Mouse (Mus musculus) 3134 (cell line): ENCODE results near the gene Aup1.

Experiments used
- DNase-seq: peaks from one replicate; pipeline ENCODE4 v3.0.0-alpha.2; 2011; ENCODE audit warnings: low spot score; ENCODE audit not compliant: insufficient read length; ENCODE audit errors: extremely low read depth

Aup1 gene

DNA sequence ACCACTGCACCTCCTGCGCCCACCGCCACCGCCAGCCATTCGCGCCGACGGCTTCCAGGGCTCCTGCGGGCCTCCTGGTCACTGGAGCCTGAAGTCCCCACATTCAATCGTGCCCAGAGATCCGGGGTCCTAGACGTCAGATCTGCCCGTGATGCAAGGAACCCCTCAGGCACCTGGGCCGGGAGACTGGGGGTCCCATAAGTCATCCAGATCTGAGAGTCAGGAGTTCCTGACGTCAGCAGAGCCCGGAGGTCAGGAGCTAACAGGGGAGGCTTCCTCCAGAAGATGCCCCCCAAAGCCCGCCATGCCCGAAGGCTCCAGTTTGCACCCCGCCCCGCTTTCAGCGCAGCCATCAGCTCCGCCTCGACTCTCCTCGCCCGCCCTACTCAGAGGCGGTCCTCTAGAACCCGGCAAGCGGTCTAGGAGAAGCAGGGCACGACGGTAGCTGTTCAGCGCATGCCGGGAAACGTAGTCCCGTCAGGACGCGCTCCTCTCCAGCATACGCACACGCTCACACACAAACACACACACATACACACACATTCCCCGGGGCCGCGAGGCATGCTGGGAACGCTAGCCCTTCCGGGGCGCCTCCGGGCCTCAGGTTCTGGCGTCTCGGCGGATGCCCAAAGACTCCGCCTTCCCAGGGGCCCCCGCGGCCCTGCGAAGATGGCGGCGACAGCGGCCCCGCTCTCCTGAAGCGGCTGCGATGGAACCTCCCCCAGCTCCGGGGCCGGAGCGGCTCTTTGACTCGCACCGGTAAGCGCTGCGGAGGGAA is at the start of gene Aup1:
Gene Aup1, plus strand, starts transcription at position 448 of the 778 bp plus-strand sequence.
- peak; percentile 98 for DNase-seq

DNA sequence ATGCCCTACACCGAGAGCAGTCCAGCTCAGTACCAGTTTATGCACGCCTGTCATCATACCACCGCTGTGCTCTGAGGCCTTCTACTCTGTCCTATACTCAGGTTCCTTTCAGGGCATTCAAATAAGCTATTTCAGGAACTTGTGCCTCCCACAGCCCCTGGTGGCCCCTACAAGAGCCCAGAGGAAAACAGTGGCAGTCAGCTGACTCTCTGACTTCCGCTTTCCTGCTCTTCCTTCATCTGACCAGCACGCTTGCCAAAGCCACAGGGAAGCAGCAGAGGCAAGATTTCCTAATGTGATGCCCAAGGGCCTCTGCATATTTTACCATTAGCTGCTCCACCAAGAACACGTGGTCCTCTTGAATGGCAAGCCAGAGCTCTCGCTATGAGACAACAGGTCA is 49.4 kb upstream of the Aup1 start:
- peak; percentile 53 for DNase-seq

DNA sequence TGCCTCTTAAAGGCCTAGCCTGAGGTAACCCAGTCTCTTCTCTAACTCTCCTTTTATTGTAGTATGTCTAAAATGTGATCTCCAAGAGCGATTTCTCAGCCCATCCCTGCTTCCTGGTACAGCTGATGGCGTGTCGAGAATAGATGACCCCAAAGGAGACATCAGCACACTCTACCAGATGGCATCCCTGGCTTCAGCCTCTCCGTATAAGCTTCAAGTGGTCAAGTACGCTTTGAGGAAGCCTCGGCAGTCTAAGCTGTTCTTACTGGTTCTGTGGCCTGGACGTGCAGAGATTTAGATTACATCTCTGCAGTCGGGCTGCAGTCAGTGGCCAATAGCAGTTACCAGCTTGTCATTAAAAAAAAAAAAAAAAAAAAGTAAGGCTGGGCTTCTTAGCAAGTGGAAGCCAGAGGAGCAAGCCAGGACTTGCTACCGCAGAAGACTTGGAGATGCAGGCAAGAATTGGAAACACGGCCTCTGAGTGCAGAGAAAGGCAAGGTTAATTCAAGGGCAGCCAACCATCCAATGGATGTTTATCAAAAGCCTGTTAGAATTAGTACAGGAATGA is 48.8 kb upstream of the Aup1 start:
- DNase-seq: peak; percentile 40

DNA sequence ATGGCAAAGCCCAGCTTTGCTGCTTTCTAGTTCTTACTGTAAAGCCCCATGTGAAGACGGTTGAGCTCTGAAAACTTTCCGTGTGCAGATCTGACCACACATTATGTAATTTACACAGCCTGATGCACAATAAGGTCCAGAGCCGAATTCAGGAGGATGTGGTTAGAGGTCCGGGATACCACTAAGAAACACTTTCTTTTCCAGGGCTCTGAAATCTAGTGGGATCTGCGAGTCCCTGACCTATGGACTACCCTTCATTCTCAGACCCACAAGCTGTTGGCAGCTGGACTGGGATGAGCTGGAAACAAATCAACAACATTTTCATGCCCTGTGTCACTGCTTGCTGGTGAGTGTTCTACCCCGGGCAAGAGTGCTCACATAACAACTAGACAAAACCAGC is 48.2 kb upstream of the Aup1 start:
- peak; percentile 77 for DNase-seq

DNA sequence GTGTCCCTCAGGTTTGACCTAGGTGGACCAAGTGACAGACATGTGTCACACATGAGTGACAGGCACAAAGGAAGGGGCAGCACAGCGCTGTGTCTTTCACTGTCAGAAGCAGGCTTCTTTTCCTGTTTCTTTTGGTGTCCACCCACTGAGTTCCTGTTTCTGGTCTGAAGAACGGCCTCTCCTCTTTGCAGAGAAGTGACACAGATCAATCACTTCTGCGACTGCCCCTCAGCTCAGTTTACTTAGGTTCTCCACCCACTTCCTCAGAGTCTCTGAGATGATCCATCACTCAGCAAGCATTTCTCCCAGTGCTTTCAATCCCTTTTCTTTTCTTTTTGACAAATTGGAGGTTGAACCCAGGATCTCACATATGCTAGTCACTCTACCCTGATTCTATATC is 45.7 kb upstream of the Aup1 start:
- no peak for DNase-seq

DNA sequence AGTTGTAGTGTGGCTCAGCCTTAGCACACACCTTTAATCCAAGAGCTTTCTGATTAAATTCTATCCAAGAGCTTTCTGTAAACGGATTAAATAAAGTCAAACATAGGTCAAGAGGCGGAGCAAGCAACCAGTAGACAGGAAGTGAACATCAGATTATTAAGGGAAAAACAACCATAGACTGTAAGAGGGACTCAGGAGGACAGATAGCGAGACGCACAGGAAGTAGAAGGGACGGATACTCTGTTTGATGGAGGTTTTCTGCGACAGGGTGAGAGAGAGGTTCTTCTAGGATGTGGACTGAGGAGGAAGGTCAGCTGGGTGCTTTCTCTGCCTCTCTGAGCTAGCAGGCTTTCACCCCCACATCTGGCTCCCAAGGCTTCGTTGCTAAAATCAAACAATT is 44.3 kb upstream of the Aup1 start:
- DNase-seq: no peak

DNA sequence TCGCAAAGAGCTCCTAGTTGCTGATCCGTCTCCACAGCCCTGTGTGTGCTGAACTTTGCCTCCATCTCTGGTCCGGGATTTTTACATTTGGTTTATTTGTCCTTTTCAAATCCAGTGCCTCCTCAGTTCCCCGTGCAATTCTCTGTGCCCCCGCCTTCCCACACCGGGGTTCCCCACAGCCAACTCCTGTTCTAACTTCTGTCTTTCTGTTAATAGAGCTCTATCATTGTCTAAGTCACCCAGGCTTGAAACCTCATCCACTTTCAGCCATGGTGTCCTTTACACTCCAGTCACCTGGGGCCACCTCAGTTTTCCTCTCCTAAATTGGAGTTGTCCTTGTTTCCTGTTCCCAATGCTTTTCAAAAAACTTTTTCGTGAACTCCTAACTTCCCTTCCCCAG is 43.1 kb upstream of the Aup1 start:
- no peak for DNase-seq

DNA sequence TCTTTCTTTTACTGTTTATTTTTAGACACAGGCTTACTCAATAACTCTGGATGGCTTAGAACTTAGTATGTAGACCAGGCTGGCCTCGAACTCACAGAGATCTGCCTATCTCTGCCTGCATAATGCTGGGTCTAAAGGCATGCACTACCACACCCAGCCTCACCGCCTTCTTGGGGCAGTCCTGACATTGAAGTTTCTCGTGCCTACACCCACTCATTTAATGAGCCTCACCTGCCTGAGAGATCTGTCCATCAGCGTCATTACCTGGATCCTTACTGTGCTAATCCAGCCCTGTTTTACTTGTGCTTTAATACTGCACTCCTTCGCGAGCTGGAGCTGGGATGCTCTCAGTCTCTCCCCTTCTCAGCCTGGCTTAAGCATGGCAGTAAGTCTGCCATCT is 42.6 kb upstream of the Aup1 start:
- DNase-seq: no peak

DNA sequence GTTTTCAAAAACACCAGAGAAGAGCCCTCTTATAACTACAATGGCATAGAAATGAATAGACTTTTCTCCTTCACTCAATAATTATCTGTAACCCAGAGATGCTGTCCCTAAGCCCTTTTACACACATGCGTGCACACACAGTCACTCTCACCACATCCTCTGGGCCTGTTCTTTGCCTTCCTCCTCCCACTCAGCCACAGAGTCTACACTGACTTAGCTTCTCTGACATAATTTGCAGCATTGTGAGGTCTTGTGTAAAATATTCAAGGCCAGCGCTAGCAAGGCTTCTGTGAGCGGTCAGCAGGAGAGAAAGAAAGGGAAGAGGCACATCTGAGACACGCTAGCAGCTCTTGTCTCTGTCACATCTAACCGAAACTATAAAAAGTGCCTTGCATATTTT is 40.9 kb upstream of the Aup1 start:
- peak; percentile 45 for DNase-seq

DNA sequence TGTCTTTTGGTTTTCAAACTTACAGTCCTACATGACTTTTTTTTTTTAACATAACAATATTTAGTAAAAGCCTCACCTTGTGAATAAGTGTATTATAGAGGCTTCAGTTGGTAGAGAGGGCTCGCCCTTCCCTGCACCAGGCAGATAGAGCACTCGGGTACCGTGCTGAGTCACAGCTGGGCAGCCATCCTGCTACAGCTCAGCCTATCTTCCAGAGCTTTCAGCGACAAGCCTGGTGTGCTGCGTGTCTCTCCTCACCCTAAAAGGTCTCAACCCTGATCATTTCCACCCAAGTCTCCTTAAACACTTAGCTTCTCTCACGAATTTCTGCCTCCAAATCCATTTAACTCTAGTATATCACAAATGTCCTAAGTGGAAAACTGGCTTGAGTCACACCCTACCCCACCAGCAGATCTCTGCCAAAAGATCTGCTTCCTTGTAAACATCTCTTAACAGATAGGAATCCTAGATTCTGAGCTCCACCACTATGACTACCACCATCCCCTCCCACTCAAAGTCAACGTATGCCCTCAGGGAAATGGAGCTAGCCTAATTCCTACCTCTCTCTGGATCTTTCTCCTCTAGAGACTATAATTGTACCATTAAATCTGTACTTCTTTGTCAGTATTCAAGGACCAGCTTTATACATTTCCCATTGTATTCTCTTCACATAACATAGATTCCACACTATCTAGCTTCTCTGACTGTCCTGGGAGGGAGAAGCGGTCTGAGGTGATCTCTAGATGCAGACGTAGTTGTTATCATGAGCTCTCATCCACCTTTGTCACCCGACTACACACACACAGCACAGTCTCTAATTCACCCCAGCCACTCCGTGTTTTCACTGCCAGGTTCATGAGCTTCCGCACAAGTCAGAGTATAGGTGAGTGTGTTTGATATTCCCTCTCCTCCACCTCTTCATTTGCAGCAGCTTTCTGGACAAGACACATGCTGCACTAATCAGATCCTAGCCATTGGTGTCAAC is 39.5 kb upstream of the Aup1 start:
- DNase-seq: peak; percentile 38

DNA sequence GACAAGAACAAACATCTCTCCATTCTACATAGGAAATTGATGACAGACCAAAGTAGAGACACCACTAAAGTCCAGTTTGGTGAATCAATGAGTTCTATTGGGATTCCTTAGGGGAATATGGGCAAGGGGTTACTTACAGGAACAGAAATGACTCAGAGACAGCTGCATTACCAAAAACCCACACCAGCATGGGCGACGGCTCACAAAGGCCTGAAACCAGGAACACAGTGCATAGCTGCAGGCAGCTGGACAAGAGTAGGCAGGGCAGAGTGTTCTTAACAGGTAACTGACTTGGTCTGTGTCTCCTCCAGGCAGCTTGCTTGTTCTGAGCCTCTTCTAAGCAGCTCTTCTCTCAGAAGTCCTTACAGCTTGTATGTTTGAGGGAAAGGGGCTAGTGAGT is 38.6 kb upstream of the Aup1 start:
- no peak for DNase-seq

DNA sequence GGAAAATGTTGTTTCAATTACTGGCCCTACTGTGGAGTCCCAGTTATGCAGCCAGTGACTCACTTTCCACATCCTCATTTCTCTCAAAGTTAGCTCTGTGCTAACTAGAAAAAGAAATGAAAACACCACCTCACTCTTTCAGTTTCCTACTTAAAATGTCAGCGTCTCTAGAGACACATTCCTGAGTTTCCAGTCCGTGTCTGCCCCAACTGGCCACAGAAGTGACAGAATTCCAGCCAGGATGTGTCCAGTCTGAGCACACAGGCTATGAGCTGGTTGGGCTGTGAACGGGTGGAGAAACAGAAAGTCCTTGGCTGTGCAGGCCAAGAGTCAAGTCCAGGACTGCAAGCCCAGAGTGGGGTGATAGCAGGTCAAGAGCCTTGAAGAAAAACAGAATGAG is 37.1 kb upstream of the Aup1 start:
- DNase-seq: peak; percentile 64

DNA sequence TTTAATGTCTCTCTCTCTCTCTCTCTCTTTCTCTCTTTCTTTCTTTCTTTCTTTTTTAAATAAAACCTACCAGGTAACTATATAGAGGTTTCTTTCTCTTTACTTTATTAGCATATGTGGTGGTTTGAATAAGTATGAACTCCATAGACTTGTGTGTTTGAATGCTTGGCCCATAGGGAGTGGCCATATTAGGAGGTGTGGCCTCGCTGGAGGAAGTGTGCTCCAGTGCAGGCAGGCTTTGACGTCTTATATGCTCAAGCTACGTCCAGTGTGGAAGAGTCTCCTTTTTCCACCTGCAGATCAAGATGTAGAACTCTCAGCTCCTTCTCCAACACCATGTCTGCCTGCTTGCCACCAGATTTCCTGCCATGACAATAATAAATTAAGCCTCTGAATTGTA is 35.3 kb upstream of the Aup1 start:
- no peak for DNase-seq

DNA sequence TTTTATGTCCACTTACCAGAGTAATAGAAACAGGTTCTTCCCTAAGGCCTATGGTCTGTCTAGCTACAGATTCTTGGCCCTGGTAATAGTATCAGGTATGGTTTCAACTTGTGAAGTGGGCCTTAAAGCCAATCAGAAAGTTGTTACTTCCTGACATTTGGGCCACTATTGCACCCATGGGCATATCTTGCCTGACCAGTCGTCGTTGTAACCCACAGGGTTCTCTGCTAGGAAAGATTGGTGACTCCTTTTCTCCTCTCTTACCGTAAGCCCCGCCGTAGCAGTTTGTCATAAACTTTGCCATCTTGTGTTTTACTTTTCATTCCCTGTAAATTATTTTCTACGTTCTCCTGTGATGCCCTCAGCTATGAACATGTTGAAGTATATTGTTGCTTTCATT is 34.2 kb upstream of the Aup1 start:
- no peak for DNase-seq

DNA sequence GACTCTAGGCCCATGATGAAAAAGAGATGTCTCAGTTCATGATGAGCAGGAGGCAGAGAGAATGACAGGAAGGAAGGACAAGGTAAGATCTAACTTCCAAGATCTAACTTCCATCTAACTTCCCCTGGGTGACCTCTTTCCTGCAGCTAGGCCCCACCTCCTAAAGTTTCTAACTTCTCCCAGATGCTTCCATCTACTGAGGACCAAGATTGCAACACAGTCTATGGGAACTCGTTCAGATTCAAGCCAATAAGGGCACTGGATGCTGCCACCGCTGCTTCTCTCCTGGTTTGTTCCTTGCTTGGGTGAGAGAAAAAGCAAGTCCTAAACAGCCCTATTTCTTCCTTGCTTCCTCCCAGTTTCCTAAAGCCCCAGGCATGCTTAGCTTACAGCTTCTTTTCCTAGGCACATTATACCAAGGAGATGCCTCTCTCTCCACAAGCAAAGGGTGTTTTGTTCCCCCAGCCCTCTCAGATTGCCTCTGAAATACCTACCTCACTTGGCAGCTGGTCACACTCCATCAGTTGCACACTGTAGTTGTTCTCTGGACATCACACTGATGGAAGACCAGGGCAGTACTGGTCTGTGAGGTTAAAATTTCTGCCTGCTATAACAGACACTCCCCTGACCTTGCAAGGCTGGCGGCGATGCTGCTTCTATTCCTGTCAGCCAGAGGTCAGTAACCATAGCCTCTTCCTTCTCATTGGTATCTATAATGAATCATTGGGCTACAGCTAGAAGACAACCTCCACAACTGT is 33.3 kb upstream of the Aup1 start:
- DNase-seq: no peak

DNA sequence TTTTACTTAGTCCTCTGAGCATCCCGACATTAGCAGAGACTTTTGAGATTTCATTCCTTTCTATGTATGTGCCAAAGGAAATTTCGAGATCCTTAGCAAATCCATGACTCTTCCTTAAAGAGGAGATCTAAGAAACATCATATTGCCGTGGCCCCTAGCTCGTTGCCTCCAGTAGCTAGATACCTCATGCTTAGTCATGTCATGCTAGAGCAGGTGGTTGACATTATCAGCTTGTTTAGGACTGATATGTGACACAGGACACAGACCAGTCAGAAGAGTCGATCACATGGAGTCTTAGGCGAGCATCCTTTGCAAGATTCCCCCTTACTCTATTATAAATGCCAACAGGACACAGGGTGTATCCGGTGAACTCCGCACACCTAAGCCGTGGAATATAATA is 31.3 kb upstream of the Aup1 start:
- DNase-seq: no peak

DNA sequence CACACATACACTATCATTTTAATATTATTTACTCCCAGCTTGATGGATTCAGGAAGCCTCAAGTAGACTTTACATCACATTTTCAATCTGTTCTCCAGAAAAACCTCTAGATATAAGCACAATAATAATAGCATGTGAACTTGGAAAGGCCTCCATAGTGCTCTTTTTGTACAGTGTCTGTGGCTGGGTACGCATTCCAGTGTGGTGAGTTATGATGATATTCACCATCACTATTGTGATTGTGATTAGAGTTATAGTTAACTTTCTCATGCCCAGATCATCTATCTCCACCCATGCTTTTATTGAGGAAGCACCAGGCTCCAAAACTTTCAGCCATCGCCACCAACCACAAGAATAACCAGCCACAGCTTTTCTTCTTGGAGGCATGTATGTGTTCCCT is 30.5 kb upstream of the Aup1 start:
- DNase-seq: no peak

DNA sequence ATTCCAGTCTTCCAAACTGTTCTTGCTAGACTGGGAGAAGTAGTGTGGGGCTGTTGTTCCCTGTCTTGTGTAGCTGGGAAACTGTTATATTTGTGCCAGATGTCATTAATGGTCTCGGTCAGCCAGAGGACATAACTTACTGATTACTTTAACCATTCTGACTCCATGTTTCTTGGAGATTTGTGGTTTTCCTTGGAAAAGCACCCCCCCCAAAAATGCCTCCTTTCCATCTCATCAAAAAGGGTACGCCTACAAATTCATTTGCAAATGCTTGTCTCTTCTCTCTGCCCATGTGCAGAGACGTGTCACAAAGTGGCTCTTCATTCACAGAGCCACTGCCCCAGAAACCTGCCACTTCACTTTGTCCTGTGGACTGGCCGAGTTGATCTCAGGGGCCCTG is 29.9 kb upstream of the Aup1 start:
- DNase-seq: no peak

DNA sequence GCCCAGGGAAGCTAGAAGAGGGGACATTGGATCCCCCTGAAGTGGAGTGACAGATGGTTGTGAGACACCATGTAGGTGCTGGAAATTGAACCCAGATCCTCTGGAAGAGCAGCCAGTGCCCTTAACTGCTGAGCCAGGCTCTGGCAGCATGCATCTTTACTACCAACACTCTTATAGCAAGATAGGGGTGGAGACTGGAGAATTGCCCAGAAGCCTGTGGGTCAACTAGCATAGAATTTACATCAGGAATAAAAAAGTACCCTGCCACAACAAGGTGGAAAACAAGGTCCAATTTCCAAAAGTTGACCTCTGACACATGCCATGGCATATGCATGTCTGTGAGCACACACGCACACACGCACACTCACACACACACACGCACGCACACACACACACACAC is 29.1 kb upstream of the Aup1 start:
- no peak for DNase-seq

DNA sequence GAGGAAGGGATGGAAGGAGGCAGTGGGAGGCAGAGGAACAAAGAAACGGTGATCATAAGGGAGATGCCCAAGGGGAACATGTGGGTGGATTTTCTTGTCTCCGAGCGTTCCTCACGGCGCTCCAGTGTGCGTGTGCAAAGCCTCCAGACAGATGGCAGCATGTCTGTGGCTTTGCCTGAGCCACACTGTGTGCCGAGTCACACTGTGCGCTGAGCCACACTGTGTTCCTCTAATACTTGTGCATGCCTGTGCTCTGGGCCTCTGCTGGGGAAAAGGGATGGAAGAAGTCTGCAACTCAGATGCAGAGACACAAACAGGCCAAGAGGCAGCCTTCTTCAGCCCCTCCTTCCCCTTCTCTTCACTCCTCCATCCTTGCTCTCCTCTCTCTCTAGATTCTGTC is 27.0 kb upstream of the Aup1 start:
- DNase-seq: no peak

DNA sequence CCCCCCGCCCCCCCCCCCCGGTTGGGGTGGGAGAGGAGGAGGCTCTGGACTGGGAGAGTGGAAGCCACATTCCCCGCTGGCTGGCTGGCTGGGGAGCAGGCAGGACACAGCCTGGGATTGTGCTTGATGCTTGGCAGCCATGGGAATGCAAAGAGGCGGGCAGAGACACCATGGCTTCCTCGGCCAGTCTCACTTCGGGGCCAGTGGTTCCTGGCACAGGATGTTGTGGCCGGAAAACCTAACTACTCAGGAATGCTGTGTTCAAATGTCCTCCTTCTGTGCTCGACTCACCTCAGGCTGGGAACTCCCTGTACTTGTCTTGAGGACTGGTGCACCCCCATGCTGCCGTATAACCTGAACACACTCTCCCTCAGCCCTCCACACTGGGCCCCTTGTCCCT is 26.6 kb upstream of the Aup1 start:
- DNase-seq: peak; percentile 83
